Mouse (Mus musculus) kidney, embryonic 14.5 days (tissue): Measurements from ENCODE around the gene Dio3. TPM values are rescaled to one million over a fixed set of nuclear protein-coding genes. Genes with fewer than 3 reads are reported as not detected.

Experiments used
- ATAC-seq: fragments of 200-750 bp; cut with Nextera tagmentation; 2 replicates; pipeline ENCODE4 v1.8.0; 2017; ENCODE audit warnings: moderate number of reproducible peaks, mild to moderate bottlenecking, moderate TSS enrichment, moderate library complexity; ENCODE audit not compliant: low FRiP score, low TSS enrichment
- H3K27ac ChIP-seq: fragments of 300-500 bp; sonication (generic); 2 replicates; pipeline ENCODE4 v1.5.1; 2014; ENCODE audit warnings: low read depth, mild to moderate bottlenecking, low read length, moderate library complexity, mixed read lengths
- H3K27me3 ChIP-seq: fragments of 300-500 bp; sonication (generic); 2 replicates; pipeline ENCODE4 v1.6.1; 2014; ENCODE audit warnings: mild to moderate bottlenecking, low read length; ENCODE audit not compliant: control insufficient read depth, insufficient read depth
- H3K36me3 ChIP-seq: fragments of 300-500 bp; sonication (generic); 2 replicates; pipeline ENCODE4 v1.6.1; 2014; ENCODE audit warnings: low read length, mixed read lengths; ENCODE audit not compliant: control insufficient read depth, insufficient read depth
- H3K4me1 ChIP-seq: fragments of 300-500 bp; sonication (generic); 2 replicates; pipeline ENCODE4 v1.6.1; 2014; ENCODE audit warnings: low read length, mixed read lengths; ENCODE audit not compliant: control insufficient read depth, insufficient read depth
- H3K4me2 ChIP-seq: fragments of 300-500 bp; sonication (generic); replicated peaks from 2 replicates; pipeline ENCODE4 v1.6.1; 2014; ENCODE audit warnings: low read depth, mild to moderate bottlenecking, low read length
- H3K4me3 ChIP-seq: fragments of 300-500 bp; sonication (generic); 2 replicates; pipeline ENCODE4 v1.5.1; 2014; ENCODE audit warnings: mild to moderate bottlenecking, low read length
- H3K9ac ChIP-seq: fragments of 300-500 bp; sonication (generic); 2 replicates; pipeline ENCODE4 v1.6.1; 2014; ENCODE audit warnings: low read depth, mild to moderate bottlenecking, low read length, moderate library complexity
- H3K9me3 ChIP-seq: fragments of 300-500 bp; sonication (generic); 2 replicates; pipeline ENCODE4 v1.6.1; 2016; ENCODE audit warnings: low read length; ENCODE audit not compliant: control insufficient read depth
- WGBS: fragments of 180-500 bp; shearing (Covaris S2); extraction: QIAGEN DNeasy Blood & Tissue Kit; methylation state at CpG from one replicate; pipeline ENCODE4 v1.1.7; 2014; 5-methylcytosine and 5-hydroxymethylcytosine counted together
- microRNA-seq: library from miRNA; unstranded; fragments of <30 nt; microRNA quantifications from one replicate; pipeline ENCODE4, GENCODE M21; 2016
- polyA plus RNA-seq: library from polyadenylated mRNA; unstranded; fragments of >200 nt; fragmentation: Nextera tagmentation; extraction: Ambion mirVana; gene quantifications from 2 replicates; pipeline ENCODE4 v1.2.1, GENCODE M21; 2014

The Dio3 gene
- polyA plus RNA-seq, 1 experiment from 2014 or later: 0.09 TPM

DNA sequence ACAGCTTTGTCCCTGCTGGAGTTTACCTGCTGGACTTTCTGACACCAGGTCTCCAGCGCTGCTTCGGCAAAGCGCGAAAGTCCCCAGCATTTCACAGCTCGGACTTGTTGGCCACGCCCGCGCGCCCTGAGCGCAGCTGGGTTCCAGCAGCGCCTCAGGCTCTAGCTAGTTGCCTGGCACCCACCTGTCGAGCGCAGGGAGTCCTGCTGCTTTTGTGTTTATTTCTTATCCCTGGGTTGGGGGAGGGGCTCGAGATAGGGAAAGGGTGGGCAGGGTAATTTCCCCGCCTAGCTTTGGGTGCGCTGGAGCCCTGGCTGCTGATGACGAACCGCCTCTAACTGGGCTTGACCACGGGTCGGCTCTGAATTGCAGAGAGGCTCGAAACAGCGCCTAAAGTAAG lies 1.5 kb downstream of the Dio3 start:
- no peak overlapping the region for H3K27ac ChIP-seq
- H3K36me3 ChIP-seq: no peaks in the 10 kb centered on the region
- peaks cover 93% of the 10 kb centered on the region for H3K27me3 ChIP-seq
- no peak overlapping the region for H3K9ac ChIP-seq
- H3K4me1 ChIP-seq: peaks cover 14% of the 10 kb centered on the region; the same call in 1 of the 2 replicates
- no peak overlapping the region for H3K4me2 ChIP-seq
- no peak for ATAC-seq
- 0 out of 2 replicates have a peak, but pooled peaks cover 3% of the 10 kb centered on the region for H3K9me3 ChIP-seq
- under 1% methylated on average over 22 of the region's 22 CpGs for WGBS
- H3K4me3 ChIP-seq: no peak overlapping the region

DNA sequence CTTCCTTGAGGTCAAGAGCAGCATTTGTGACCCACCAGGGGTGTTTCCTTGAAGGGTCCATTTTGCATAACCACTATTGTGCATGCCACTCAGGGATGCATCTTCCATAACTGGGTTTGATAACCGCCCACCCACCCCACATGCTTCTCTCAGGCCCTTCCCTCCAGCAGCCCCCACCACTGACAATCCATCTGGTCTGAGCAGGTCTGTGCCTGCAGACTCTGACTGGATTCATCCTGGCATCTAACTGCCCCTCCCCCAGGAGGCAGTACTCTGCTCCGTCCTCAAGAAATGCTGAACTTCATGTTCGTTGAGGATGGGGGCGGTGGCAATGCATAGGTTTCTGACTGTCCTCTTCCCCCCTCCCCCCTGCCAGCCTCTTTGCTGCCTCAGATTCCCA lies 4.9 kb downstream of the Dio3 start:
- WGBS: 17% methylated on average over 4 of the region's 4 CpGs
- ATAC-seq: no peak

DNA sequence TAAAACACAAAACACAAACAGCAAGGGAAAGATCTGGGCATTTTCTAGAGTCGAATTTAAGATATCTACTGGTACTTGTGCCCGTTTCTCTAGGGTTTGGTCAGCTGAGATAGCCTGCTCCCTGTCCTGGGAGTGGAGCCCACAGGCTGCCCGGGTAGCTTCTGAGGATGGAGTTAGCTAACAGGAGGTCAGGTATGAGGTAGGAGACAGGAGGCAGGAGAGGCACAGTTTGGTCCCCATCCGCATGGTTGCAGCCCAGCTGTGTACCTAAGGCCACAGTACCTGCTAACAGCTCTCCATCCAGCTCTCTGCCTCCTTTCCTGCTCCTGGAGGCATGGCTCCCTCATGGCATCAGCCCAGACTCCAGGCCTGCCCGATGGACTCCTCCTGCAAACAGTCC lies 13.9 kb downstream of the Dio3 start:
- Histone ChIP-seq H3K4me2 (no peak overlapping the region), H3K4me1 (no peaks in the 10 kb centered on the region), H3K9ac (no peak overlapping the region), H3K4me3 (no peak overlapping the region), H3K27me3 (peaks cover 8% of the 10 kb centered on the region), H3K27ac (no peak overlapping the region), H3K36me3 (no peaks in the 10 kb centered on the region), H3K9me3 (no peaks in the 10 kb centered on the region)
- ATAC-seq: no peak
- WGBS: 92% methylated on average over 5 of the region's 5 CpGs

More for the DNA sequence above, 4.9 kb downstream of the Dio3 start:
- Histone ChIP-seq H3K4me1 (0 out of 2 replicates have a peak, but pooled peaks cover 4% of the 10 kb centered on the region), H3K27me3 (peaks cover 66% of the 10 kb centered on the region), H3K9ac (no peak overlapping the region), H3K4me2 (no peak overlapping the region), H3K4me3 (no peak overlapping the region), H3K36me3 (no peaks in the 10 kb centered on the region), H3K27ac (no peak overlapping the region), H3K9me3 (0 out of 2 replicates have a peak, but pooled peaks cover 3% of the 10 kb centered on the region)

DNA sequence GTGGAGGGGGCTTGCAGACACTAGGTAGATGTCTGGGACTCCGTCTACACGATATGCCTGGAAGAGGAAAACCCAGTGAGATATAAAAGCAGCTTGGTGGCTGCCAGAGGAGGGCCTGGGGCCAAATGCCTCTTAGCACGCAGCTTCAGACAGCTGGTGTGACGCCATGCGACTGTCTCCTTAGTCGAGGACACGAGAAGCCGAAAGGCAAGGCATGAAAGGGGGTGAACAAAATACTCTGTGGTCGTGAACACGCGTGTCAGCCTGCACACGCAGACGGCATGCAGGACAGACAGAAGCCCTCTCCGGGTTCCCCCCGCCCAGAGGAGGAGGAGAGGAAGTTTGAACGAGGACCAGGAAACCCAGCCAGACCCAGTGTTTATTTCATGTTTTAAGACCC lies 16.0 kb downstream of the Dio3 start:
- Histone ChIP-seq H3K4me3 (no peak overlapping the region), H3K27ac (no peak overlapping the region), H3K27me3 (peaks cover 8% of the 10 kb centered on the region), H3K36me3 (no peaks in the 10 kb centered on the region), H3K9ac (no peak overlapping the region), H3K4me2 (no peak overlapping the region), H3K9me3 (no peaks in the 10 kb centered on the region), H3K4me1 (0 out of 2 replicates have a peak, but pooled peaks cover 2% of the 10 kb centered on the region)
- ATAC-seq: no peak
- 76% methylated on average over 16 of the region's 16 CpGs for WGBS

DNA sequence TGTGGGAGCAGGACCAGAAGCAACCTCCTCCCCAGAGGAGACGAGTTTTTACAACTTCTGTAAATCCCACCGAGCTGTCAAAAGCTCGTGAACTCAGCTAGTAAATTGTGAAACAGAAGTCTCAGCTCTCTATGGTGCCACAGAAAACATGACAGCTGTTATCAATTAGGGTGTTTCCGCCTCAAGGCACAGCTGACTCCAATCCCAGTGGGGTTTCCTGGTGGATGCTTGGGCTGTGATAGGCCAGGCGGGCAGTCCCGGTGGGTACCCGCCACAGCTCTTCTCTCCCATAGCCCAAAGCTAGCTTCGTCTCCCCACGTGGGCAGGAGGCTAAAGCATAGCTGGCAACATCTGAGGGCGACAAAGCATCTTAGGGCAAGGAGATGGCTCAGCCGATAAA lies 19.8 kb downstream of the Dio3 start:
- Histone ChIP-seq H3K4me3 (no peak overlapping the region), H3K9me3 (no peaks in the 10 kb centered on the region), H3K36me3 (no peaks in the 10 kb centered on the region), H3K9ac (no peak overlapping the region), H3K4me2 (no peak overlapping the region), H3K27me3 (no peaks in the 10 kb centered on the region; the same call in 1 of the 2 replicates), H3K27ac (no peak overlapping the region), H3K4me1 (0 out of 2 replicates have a peak, but pooled peaks cover 2% of the 10 kb centered on the region)
- WGBS: 35% methylated on average over 11 of the region's 11 CpGs
- ATAC-seq: 0 out of 2 replicates have a peak, but pooled peaks have one; percentile 52

DNA sequence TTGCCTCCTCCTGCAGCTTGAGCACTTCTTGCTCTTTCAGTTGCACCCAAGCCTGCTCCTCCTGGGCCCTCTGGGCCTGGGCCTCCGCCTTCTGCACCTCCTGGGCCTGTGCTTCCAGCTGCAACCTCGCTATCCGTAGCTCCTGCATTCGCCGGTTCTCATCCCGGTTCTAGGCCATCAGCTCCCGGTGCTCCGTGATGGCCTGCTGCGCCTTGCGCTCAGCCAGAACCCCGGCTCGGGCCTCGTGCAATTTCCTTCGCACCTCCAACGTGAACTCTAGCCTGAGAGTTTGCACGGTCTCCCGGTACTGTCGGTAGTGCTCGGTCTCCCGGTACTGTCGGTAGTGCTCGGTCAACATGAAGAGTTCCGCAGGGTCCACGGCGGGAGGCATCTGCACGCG lies 40.8 kb downstream of the Dio3 start:
- Histone ChIP-seq H3K9ac (no peak overlapping the region), H3K27ac (no peak overlapping the region), H3K4me1 (no peaks in the 10 kb centered on the region), H3K9me3 (peaks cover 11% of the 10 kb centered on the region; the same call in 1 of the 2 replicates), H3K36me3 (no peaks in the 10 kb centered on the region), H3K4me2 (no peak overlapping the region), H3K4me3 (no peak overlapping the region), H3K27me3 (no peaks in the 10 kb centered on the region)
- WGBS: 90% methylated on average over 27 of the region's 27 CpGs
- ATAC-seq: no peak

Small RNAs within 50 kb of the gene (microRNA-seq; reads per million reads assigned to microRNA genes)
- gene Mir1247: 31.6 reads per million, percentile 41 among the genes with 10 or more reads in this experiment

Other genes starting within 250 kb of the Dio3 start
- 114 and 160 TPM in 2 replicates for gene Ppp2r5c, start 168.1 kb downstream of the Dio3 start, polyA plus RNA-seq